Mouse (Mus musculus): Measurements from ENCODE around the gene Trim2. TPM values are rescaled to one million over a fixed set of nuclear protein-coding genes. Genes with fewer than 3 reads are reported as not detected.

Gene Trim2
- polyA plus RNA-seq, 1 experiment from 2014 or later: 117 TPM

- DNase-seq (ENCODE audit: low spot score) (no peak), ATAC-seq (no peak)
- Histone ChIP-seq H3K9me3 (replicated peaks; ENCODE audit: control insufficient read depth, low read length) (no peaks in the 10 kb centered on the region), H3K4me1 (ENCODE audit: control insufficient read depth, insufficient read depth, low read length) (no peaks in the 10 kb centered on the region), H3K27ac (ENCODE audit: low read depth, low read length) (no peak overlapping the region), H3K36me3 (ENCODE audit: control insufficient read depth, insufficient read depth, low read length) (no peaks in the 10 kb centered on the region), H3K27me3 (replicated peaks; ENCODE audit: control insufficient read depth, insufficient read depth, low read length) (no peaks in the 10 kb centered on the region), H3K4me3 (ENCODE audit: low read depth, low read length) (no peak overlapping the region), H3K4me2 (ENCODE audit: low read length) (no peak overlapping the region), H3K9ac (ENCODE audit: low read length) (no peak overlapping the region)
- 87% methylated on average over 7 of the region's 7 CpGs for WGBS
These were observed 188.5 kb downstream of the Trim2 start for GRCm38 (mm10) chr3:84118178-84118577.

Other genes starting within 250 kb of the Trim2 start
- gene Mnd1, start 151.1 kb downstream of the Trim2 start, polyA plus RNA-seq (2014; fragmentation: Nextera tagmentation; extraction: Ambion mirVana): 2.8 and 3.6 TPM in 2 replicates
- gene Gm6525, start 132.8 kb downstream of the Trim2 start, polyA plus RNA-seq (2014; fragmentation: Nextera tagmentation; extraction: Ambion mirVana): 0.87 and 0.97 TPM in 2 replicates
- gene Fhdc1, start 173.6 kb upstream of the Trim2 start, polyA plus RNA-seq (2014; fragmentation: Nextera tagmentation; extraction: Ambion mirVana): 1.3 and 2.8 TPM in 2 replicates

Data from forebrain, embryonic 14.5 days (tissue).